Mouse (Mus musculus): ENCODE data around the gene Tchp. TPM values are rescaled to one million over a fixed set of nuclear protein-coding genes. Genes with fewer than 3 reads are reported as not detected.
A peak's percentile ranks its signal among the peaks of the same experiment; 100 is the strongest.

The Tchp gene
- polyA plus RNA-seq (2014; fragmentation: Nextera tagmentation; extraction: Ambion mirVana): 10.9 and 11.4 TPM in 2 replicates

GRCm38 (mm10) chr5:114707265-114708068 is at the start of gene Tchp:
Tchp (plus strand) TSS chr5:114707760.
- Histone ChIP-seq H3K4me3 (ENCODE audit: low read depth, low read length) (peak within 1 kb of the TSS; percentile 85), H3K36me3 (ENCODE audit: control insufficient read depth, insufficient read depth, low read length) (peaks cover 34% of the 10 kb centered on the region), H3K9me3 (ENCODE audit: control insufficient read depth, low read length) (no peaks in the 10 kb centered on the region), H3K27ac (replicated peaks; ENCODE audit: low read depth, low read length) (no peak within 1 kb of the TSS), H3K4me2 (ENCODE audit: low read depth, low read length) (peak within 1 kb of the TSS; percentile 65), H3K9ac (ENCODE audit: low read depth, low read length) (peak within 1 kb of the TSS; percentile 78), H3K27me3 (replicated peaks; ENCODE audit: control insufficient read depth, insufficient read depth, low read length) (no peaks in the 10 kb centered on the region), H3K4me1 (ENCODE audit: control insufficient read depth, insufficient read depth, low read length) (0 out of 2 replicates have a peak, but pooled peaks cover 5% of the 10 kb centered on the region)
- ATAC-seq (ENCODE audit: low read depth): peak; percentile 81
- DNase-seq (ENCODE audit: low spot score): peak; percentile 95
- WGBS: 3% methylated on average over 37 of the region's 49 CpGs

- Histone ChIP-seq H3K4me1 (ENCODE audit: control insufficient read depth, insufficient read depth, low read length) (0 out of 2 replicates have a peak, but pooled peaks cover 9% of the 10 kb centered on the region), H3K36me3 (ENCODE audit: control insufficient read depth, insufficient read depth, low read length) (no peaks in the 10 kb centered on the region), H3K4me3 (ENCODE audit: low read depth, low read length) (peak within 1 kb of the TSS; percentile 59), H3K27me3 (replicated peaks; ENCODE audit: control insufficient read depth, insufficient read depth, low read length) (peaks cover 17% of the 10 kb centered on the region), H3K9ac (ENCODE audit: low read depth, low read length) (peak within 1 kb of the TSS; percentile 73), H3K27ac (replicated peaks; ENCODE audit: low read depth, low read length) (no peak within 1 kb of the TSS), H3K4me2 (ENCODE audit: low read depth, low read length) (peak within 1 kb of the TSS; percentile 95), H3K9me3 (ENCODE audit: control insufficient read depth, low read length) (no peaks in the 10 kb centered on the region)
- DNase-seq (ENCODE audit: low spot score): no peak
- under 1% methylated on average over 23 of the region's 47 CpGs for WGBS
- peak; percentile 71 for ATAC-seq (ENCODE audit: low read depth)
Measured at GRCm38 (mm10) chr5:114658255-114658654, 49.3 kb upstream of the Tchp start, which contains the start of gene Trpv4. Trpv4 (minus strand) TSS chr5:114658421.

GRCm38 (mm10) chr5:114661029-114661428 is 46.5 kb upstream of the Tchp start:
- no peak overlapping the region for H3K9ac ChIP-seq (ENCODE audit: low read depth, low read length)
- peaks cover 17% of the 10 kb centered on the region for H3K27me3 ChIP-seq (replicated peaks; ENCODE audit: control insufficient read depth, insufficient read depth, low read length)
- H3K36me3 ChIP-seq (ENCODE audit: control insufficient read depth, insufficient read depth, low read length): no peaks in the 10 kb centered on the region
- no peak overlapping the region for H3K4me2 ChIP-seq (ENCODE audit: low read depth, low read length)
- no peaks in the 10 kb centered on the region for H3K9me3 ChIP-seq (ENCODE audit: control insufficient read depth, low read length)
- peaks cover 18% of the 10 kb centered on the region; the same call in 1 of the 2 replicates for H3K4me1 ChIP-seq (ENCODE audit: control insufficient read depth, insufficient read depth, low read length)
- H3K4me3 ChIP-seq (ENCODE audit: low read depth, low read length): no peak overlapping the region
- no peak overlapping the region for H3K27ac ChIP-seq (replicated peaks; ENCODE audit: low read depth, low read length)
- DNase-seq (ENCODE audit: low spot score): no peak
- WGBS: 56% methylated on average over 6 of the region's 6 CpGs
- ATAC-seq (ENCODE audit: low read depth): no peak

- no peak overlapping the region for H3K4me2 ChIP-seq (ENCODE audit: low read depth, low read length)
- H3K27ac ChIP-seq (replicated peaks; ENCODE audit: low read depth, low read length): no peak overlapping the region
- no peaks in the 10 kb centered on the region for H3K9me3 ChIP-seq (ENCODE audit: control insufficient read depth, low read length)
- WGBS: 72% methylated on average over 4 of the region's 4 CpGs
- peaks cover 9% of the 10 kb centered on the region; the same call in 1 of the 2 replicates for H3K4me1 ChIP-seq (ENCODE audit: control insufficient read depth, insufficient read depth, low read length)
- H3K36me3 ChIP-seq (ENCODE audit: control insufficient read depth, insufficient read depth, low read length): no peaks in the 10 kb centered on the region
- ATAC-seq (ENCODE audit: low read depth): no peak
- DNase-seq (ENCODE audit: low spot score): no peak
- H3K27me3 ChIP-seq (replicated peaks; ENCODE audit: control insufficient read depth, insufficient read depth, low read length): no peaks in the 10 kb centered on the region
- H3K9ac ChIP-seq (ENCODE audit: low read depth, low read length): no peak overlapping the region
- H3K4me3 ChIP-seq (ENCODE audit: low read depth, low read length): no peak overlapping the region
Measured at GRCm38 (mm10) chr5:114664139-114664538, 43.4 kb upstream of the Tchp start.

GRCm38 (mm10) chr5:114664750-114665149 is 42.8 kb upstream of the Tchp start:
- Histone ChIP-seq H3K9ac (ENCODE audit: low read depth, low read length) (no peak overlapping the region), H3K4me2 (ENCODE audit: low read depth, low read length) (no peak overlapping the region), H3K4me3 (ENCODE audit: low read depth, low read length) (no peak overlapping the region), H3K36me3 (ENCODE audit: control insufficient read depth, insufficient read depth, low read length) (0 out of 2 replicates have a peak, but pooled peaks cover 3% of the 10 kb centered on the region), H3K9me3 (ENCODE audit: control insufficient read depth, low read length) (no peaks in the 10 kb centered on the region), H3K27me3 (replicated peaks; ENCODE audit: control insufficient read depth, insufficient read depth, low read length) (no peaks in the 10 kb centered on the region), H3K27ac (replicated peaks; ENCODE audit: low read depth, low read length) (peak overlapping the region; percentile 67), H3K4me1 (ENCODE audit: control insufficient read depth, insufficient read depth, low read length) (peaks cover 9% of the 10 kb centered on the region; the same call in 1 of the 2 replicates)
- peak; percentile 89 for ATAC-seq (ENCODE audit: low read depth)
- WGBS: 38% methylated on average over 7 of the region's 7 CpGs
- peak; percentile 91 for DNase-seq (ENCODE audit: low spot score)

GRCm38 (mm10) chr5:114666659-114667058 is 40.9 kb upstream of the Tchp start:
- Histone ChIP-seq H3K36me3 (ENCODE audit: control insufficient read depth, insufficient read depth, low read length) (0 out of 2 replicates have a peak, but pooled peaks cover 11% of the 10 kb centered on the region), H3K9ac (ENCODE audit: low read depth, low read length) (no peak overlapping the region), H3K4me2 (ENCODE audit: low read depth, low read length) (no peak overlapping the region), H3K27me3 (replicated peaks; ENCODE audit: control insufficient read depth, insufficient read depth, low read length) (no peaks in the 10 kb centered on the region), H3K4me3 (ENCODE audit: low read depth, low read length) (no peak overlapping the region), H3K27ac (replicated peaks; ENCODE audit: low read depth, low read length) (no peak overlapping the region), H3K4me1 (ENCODE audit: control insufficient read depth, insufficient read depth, low read length) (peaks cover 9% of the 10 kb centered on the region; the same call in 1 of the 2 replicates), H3K9me3 (ENCODE audit: control insufficient read depth, low read length) (no peaks in the 10 kb centered on the region)
- DNase-seq (ENCODE audit: low spot score) (no peak), ATAC-seq (ENCODE audit: low read depth) (no peak)
- 83% methylated on average over 1 of the region's 1 CpGs for WGBS

GRCm38 (mm10) chr5:114667228-114667856 is 40.2 kb upstream of the Tchp start:
- Histone ChIP-seq H3K27ac (replicated peaks; ENCODE audit: low read depth, low read length) (peak overlapping the region; percentile 75), H3K36me3 (ENCODE audit: control insufficient read depth, insufficient read depth, low read length) (0 out of 2 replicates have a peak, but pooled peaks cover 11% of the 10 kb centered on the region), H3K4me2 (ENCODE audit: low read depth, low read length) (peak overlapping the region; percentile 58), H3K4me1 (ENCODE audit: control insufficient read depth, insufficient read depth, low read length) (peaks cover 9% of the 10 kb centered on the region; the same call in 1 of the 2 replicates), H3K27me3 (replicated peaks; ENCODE audit: control insufficient read depth, insufficient read depth, low read length) (no peaks in the 10 kb centered on the region), H3K4me3 (ENCODE audit: low read depth, low read length) (peak overlapping the region; percentile 34), H3K9me3 (ENCODE audit: control insufficient read depth, low read length) (no peaks in the 10 kb centered on the region), H3K9ac (ENCODE audit: low read depth, low read length) (peak overlapping the region; percentile 35; the same call in 1 of the 2 replicates)
- WGBS: 5% methylated on average over 36 of the region's 36 CpGs
- peak; percentile 96 for DNase-seq (ENCODE audit: low spot score)
- peak; percentile 78 for ATAC-seq (ENCODE audit: low read depth)

- Histone ChIP-seq H3K4me2 (ENCODE audit: low read depth, low read length) (no peak overlapping the region), H3K4me1 (ENCODE audit: control insufficient read depth, insufficient read depth, low read length) (peaks cover 9% of the 10 kb centered on the region; the same call in 1 of the 2 replicates), H3K9ac (ENCODE audit: low read depth, low read length) (no peak overlapping the region), H3K4me3 (ENCODE audit: low read depth, low read length) (no peak overlapping the region), H3K9me3 (ENCODE audit: control insufficient read depth, low read length) (no peaks in the 10 kb centered on the region), H3K27me3 (replicated peaks; ENCODE audit: control insufficient read depth, insufficient read depth, low read length) (no peaks in the 10 kb centered on the region), H3K36me3 (ENCODE audit: control insufficient read depth, insufficient read depth, low read length) (peaks cover 25% of the 10 kb centered on the region; the same call in 1 of the 2 replicates), H3K27ac (replicated peaks; ENCODE audit: low read depth, low read length) (no peak overlapping the region)
- 86% methylated on average over 5 of the region's 5 CpGs for WGBS
- DNase-seq (ENCODE audit: low spot score) (no peak), ATAC-seq (ENCODE audit: low read depth) (no peak)
Measured at GRCm38 (mm10) chr5:114669014-114669413, 38.5 kb upstream of the Tchp start.

Measured in embryonic facial prominence, embryonic 14.5 days (tissue).